Mouse (Mus musculus) liver, postnatal 0 days (tissue): ENCODE measurements around the gene Mrc1. TPM values are rescaled to one million over a fixed set of nuclear protein-coding genes. Genes with fewer than 3 reads are reported as not detected.

Experiments used
- ATAC-seq: fragments of 200-750 bp; cut with Nextera tagmentation; 2 replicates; pipeline ENCODE4 v1.8.0; 2017; ENCODE audit warnings: mild to moderate bottlenecking, moderate library complexity
- DNase-seq: peaks from one replicate; pipeline ENCODE4 v3.0.0-alpha.2; 2016
- H3K27ac ChIP-seq: fragments of 300-500 bp; sonication (generic); 2 replicates; pipeline ENCODE4 v1.5.1; 2014; ENCODE audit warnings: antibody characterized with exemption, moderate library complexity, mild to moderate bottlenecking, low read depth
- H3K27me3 ChIP-seq: fragments of 300-500 bp; sonication (generic); 2 replicates; pipeline ENCODE4 v1.6.1; 2014; ENCODE audit warnings: low read length, control low read depth, mixed read lengths; ENCODE audit not compliant: insufficient read depth
- H3K36me3 ChIP-seq: fragments of 300-500 bp; sonication (generic); replicated peaks from 2 replicates; pipeline ENCODE4 v1.6.1; 2014; ENCODE audit warnings: mild to moderate bottlenecking, control low read depth, low read length, moderate library complexity, mixed read lengths; ENCODE audit not compliant: insufficient read depth
- H3K4me1 ChIP-seq: fragments of 300-500 bp; sonication (generic); 2 replicates; pipeline ENCODE4 v1.6.1; 2014; ENCODE audit warnings: antibody characterized with exemption, mild to moderate bottlenecking, control low read depth; ENCODE audit not compliant: insufficient read depth
- H3K4me2 ChIP-seq: fragments of 300-500 bp; sonication (generic); 2 replicates; pipeline ENCODE4 v1.6.1; 2014; ENCODE audit warnings: low read depth, mild to moderate bottlenecking, low read length, moderate library complexity, mixed read lengths
- H3K4me3 ChIP-seq: fragments of 300-500 bp; sonication (generic); 2 replicates; pipeline ENCODE4 v1.5.1; 2014; ENCODE audit warnings: low read depth, low read length
- H3K9ac ChIP-seq: fragments of 300-500 bp; sonication (generic); replicated peaks from 2 replicates; pipeline ENCODE4 v1.6.1; 2014; ENCODE audit warnings: mild to moderate bottlenecking, moderate library complexity
- H3K9me3 ChIP-seq: fragments of 300-500 bp; sonication (generic); 2 replicates; pipeline ENCODE4 v1.6.1; 2016; ENCODE audit warnings: mild to moderate bottlenecking, control low read depth, low read length, mixed read lengths
- CTCF ChIP-seq: sonication (generic); IDR thresholded peaks from 2 replicates; pipeline ENCODE4 v1.5.1; 2016; ENCODE audit warnings: antibody characterized with exemption, low read depth
- EP300 ChIP-seq: IDR thresholded peaks from 2 replicates; pipeline ENCODE4 v1.6.1; 2016; ENCODE audit warnings: antibody characterized with exemption, low read depth, mild to moderate bottlenecking
- WGBS: fragments of 180-500 bp; shearing (Covaris S2); extraction: QIAGEN DNeasy Blood & Tissue Kit; methylation state at CpG from one replicate; pipeline ENCODE4 v1.1.7; 2014; ENCODE audit not compliant: insufficient replicate concordance; 5-methylcytosine and 5-hydroxymethylcytosine counted together
- microRNA counts: library from miRNA; unstranded; fragments of <30 nt; microRNA quantifications from one replicate; lab custom pipeline; 2015
- microRNA-seq: library from miRNA; unstranded; fragments of <30 nt; microRNA quantifications from one replicate; pipeline ENCODE4, GENCODE M21; 2016
- polyA plus RNA-seq: library from polyadenylated mRNA; unstranded; fragments of >200 nt; fragmentation: Nextera tagmentation; extraction: Ambion mirVana; gene quantifications from 2 replicates; pipeline ENCODE4 v1.2.1, GENCODE M21; 2015

The Mrc1 gene
- polyA plus RNA-seq, 1 experiment from 2014 or later, result 13.6 TPM

- Histone ChIP-seq H3K4me1 (no peaks in the 10 kb centered on the region), H3K4me2 (no peak overlapping the region), H3K27me3 (no peaks in the 10 kb centered on the region), H3K36me3 (no peaks in the 10 kb centered on the region), H3K9ac (no peak overlapping the region), H3K9me3 (no peaks in the 10 kb centered on the region), H3K4me3 (no peak overlapping the region), H3K27ac (no peak overlapping the region)
- ATAC-seq (peak; percentile 50; the same call in 1 of the 2 replicates), DNase-seq (peak; percentile 83)
- 28% methylated on average over 5 of the region's 5 CpGs for WGBS
- TF ChIP-seq CTCF (peak; percentile 94), EP300 (no peak)
These were observed 66.1 kb downstream of the Mrc1 start for GRCm38 (mm10) chr2:14295334-14295733.

DNA sequence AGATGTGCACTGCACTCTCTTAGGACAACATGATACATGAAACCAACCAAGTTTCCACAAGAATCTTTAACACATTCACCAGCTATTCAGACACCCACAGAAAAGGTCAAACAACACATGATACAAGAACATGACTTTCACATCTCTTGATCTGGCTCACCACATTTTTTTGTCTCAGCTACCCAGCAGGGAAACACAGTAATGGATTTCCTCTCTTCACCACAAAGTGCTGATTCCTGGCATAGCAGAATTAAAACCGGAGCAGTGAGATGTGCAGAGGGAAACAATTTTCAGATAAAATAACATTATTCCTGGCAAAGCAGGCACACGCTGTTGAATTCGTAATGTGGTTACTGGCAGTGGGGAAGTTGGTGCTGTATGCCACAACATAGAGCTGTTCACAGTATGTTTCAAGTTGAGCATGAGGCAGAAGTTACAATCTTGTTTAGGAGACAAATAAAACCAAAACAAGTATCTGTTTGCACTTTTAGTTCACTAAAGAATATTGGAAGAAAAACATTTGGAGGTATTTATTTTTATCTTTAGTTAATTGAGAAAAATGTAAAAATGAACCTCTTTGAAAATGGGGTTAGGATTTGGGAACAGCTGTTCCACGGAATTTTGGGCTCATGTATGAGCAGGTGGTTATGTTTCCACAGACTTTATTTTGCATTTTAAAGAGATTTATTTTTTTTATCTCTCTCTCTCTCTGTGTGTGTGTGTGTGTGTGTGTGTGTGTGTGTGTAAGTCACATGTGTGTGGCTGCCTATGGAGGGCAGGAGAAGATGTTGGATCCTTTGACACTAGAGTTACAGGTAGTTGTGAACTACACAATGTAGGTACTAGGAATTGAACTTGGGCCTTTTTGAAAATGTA is 83.6 kb downstream of the Mrc1 start:
- no peaks in the 10 kb centered on the region for H3K36me3 ChIP-seq
- H3K27me3 ChIP-seq, result no peaks in the 10 kb centered on the region
- no peak overlapping the region for H3K27ac ChIP-seq
- 47% methylated on average over 4 of the region's 4 CpGs for WGBS
- no peak overlapping the region for H3K4me3 ChIP-seq
- no peak for ATAC-seq
- H3K9ac ChIP-seq, result no peak overlapping the region
- no peaks in the 10 kb centered on the region for H3K9me3 ChIP-seq
- H3K4me2 ChIP-seq, result no peak overlapping the region
- TF ChIP-seq CTCF, result no peak
- no peak for TF ChIP-seq EP300
- H3K4me1 ChIP-seq, result no peaks in the 10 kb centered on the region
- no peak for DNase-seq

DNA sequence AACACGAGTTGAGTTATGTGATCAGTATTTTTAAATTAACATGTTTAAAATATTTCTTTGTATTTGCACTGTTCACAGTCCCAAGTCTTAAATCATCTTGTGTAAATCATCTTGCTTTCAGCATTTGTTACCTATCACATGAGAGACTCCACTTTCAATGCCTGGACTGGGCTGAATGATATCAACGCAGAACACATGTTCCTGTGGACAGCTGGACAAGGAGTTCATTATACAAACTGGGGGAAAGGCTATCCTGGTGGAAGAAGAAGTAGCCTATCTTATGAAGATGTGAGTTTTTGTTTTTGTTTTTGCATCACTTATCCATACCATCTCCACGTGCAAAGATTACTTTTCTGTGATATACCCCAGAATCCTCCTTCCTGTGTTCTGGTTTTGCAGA is 85.9 kb downstream of the Mrc1 start:
- WGBS, result 66% methylated on average over 3 of the region's 3 CpGs
- TF ChIP-seq CTCF (no peak), EP300 (no peak)
- ATAC-seq, result no peak

GRCm38 (mm10) chr2:14341652-14342308 is 112.6 kb downstream of the Mrc1 start:
- no peaks in the 10 kb centered on the region for H3K36me3 ChIP-seq
- TF ChIP-seq EP300 (no peak), CTCF (no peak)
- no peaks in the 10 kb centered on the region for H3K27me3 ChIP-seq
- H3K9me3 ChIP-seq, result no peaks in the 10 kb centered on the region
- no peak overlapping the region for H3K27ac ChIP-seq
- DNase-seq (peak; percentile 17), ATAC-seq (no peak)
- H3K4me2 ChIP-seq, result no peak overlapping the region
- WGBS, result 73% methylated on average over 14 of the region's 14 CpGs
- no peaks in the 10 kb centered on the region for H3K4me1 ChIP-seq
- H3K9ac ChIP-seq, result no peak overlapping the region
- no peak overlapping the region for H3K4me3 ChIP-seq

More for the DNA sequence above, 85.9 kb downstream of the Mrc1 start:
- Histone ChIP-seq H3K27me3 (no peaks in the 10 kb centered on the region), H3K4me2 (no peak overlapping the region), H3K4me3 (no peak overlapping the region), H3K36me3 (no peaks in the 10 kb centered on the region), H3K9ac (no peak overlapping the region), H3K27ac (no peak overlapping the region), H3K4me1 (no peaks in the 10 kb centered on the region), H3K9me3 (no peaks in the 10 kb centered on the region)
- DNase-seq, result no peak

GRCm38 (mm10) chr2:14342309-14342839 is 113.2 kb downstream of the Mrc1 start:
- Histone ChIP-seq H3K27me3 (no peaks in the 10 kb centered on the region), H3K4me1 (no peaks in the 10 kb centered on the region), H3K27ac (no peak overlapping the region), H3K9me3 (no peaks in the 10 kb centered on the region), H3K36me3 (no peaks in the 10 kb centered on the region), H3K4me3 (no peak overlapping the region), H3K4me2 (no peak overlapping the region), H3K9ac (no peak overlapping the region)
- 82% methylated on average over 8 of the region's 8 CpGs for WGBS
- no peak for TF ChIP-seq CTCF
- no peak for TF ChIP-seq EP300
- DNase-seq, result no peak
- ATAC-seq, result no peak

MicroRNAs encoded within 50 kb of the gene (microRNA counts, 519-probe panel; counts per million panel counts)
- microRNA mmu-miR-511 (lab: Ali Mortazavi, UCI), result not detected

Small RNA genes within 50 kb of the gene (microRNA-seq; reads per million reads assigned to microRNA genes)
- 45.0 reads per million, percentile 35 among the genes with 10 or more reads in this experiment for gene Mir511

Other genes with a start within 250 kb of the Mrc1 start
- gene Hacd1, start 173.3 kb upstream of the Mrc1 start, polyA plus RNA-seq, result 68.3 and 72.2 TPM in 2 replicates
- gene Stam, start 155.3 kb upstream of the Mrc1 start, polyA plus RNA-seq, result 13.3 and 15.6 TPM in 2 replicates
- gene Tmem236, start 54.9 kb upstream of the Mrc1 start, polyA plus RNA-seq, result 0.02 TPM in 1 of 2 replicates, not detected in the other
- gene Slc39a12, start 158.9 kb downstream of the Mrc1 start, polyA plus RNA-seq, result 0.04 TPM in 1 of 2 replicates, not detected in the other